Mouse (Mus musculus): ENCODE results near the gene Fam129b. TPM values are rescaled to one million over a fixed set of nuclear protein-coding genes. Genes with fewer than 3 reads are reported as not detected.

Gene Fam129b
- total RNA-seq, 2 experiments from 2014 or later = 20.0 to 21.0 TPM

DNA sequence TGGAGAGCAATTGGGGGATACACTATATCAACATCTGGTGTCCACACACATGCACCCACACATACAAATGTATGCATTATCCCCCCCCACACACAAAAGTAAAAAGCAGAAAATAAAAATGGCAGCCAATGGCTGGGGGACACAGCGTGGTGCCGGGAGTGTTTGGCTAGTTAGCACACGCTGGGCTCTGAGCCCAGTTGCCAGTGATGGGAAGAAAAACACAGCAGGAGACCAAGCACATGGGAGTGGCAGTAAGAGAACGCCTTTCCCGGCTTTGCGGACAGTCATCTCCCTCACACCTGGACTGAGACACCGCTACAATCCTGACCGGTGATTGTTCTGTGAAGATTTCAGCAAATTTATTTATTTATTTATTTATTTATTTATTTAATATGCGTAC, 95.3 kb downstream of the Fam129b start:
- no peak for DNase-seq (ENCODE audit: low spot score in 2 of 2)
- intact Hi-C loops (cut with DNase I) = no loop called here

DNA sequence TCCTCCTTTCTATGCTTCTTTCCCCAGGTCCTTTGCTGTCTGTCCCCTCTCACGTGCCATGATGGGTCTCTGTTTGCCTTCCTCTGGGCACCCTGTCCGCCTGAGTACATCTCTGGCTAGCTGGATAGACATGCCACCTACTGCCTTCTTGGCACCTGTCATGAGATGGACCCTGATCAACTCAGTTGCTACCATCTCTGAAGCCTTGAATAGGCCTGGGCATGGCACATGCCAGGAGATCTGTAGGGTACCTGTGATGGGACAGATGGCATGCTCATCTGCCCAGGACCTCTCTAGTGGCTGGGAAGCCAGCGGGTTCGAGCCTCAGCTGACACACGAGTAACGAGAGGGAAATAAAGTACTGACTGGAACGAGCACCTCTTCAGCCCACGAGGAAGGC, 98.3 kb downstream of the Fam129b start:
- no peak for DNase-seq (ENCODE audit: low spot score in 2 of 2)
- intact Hi-C loops (cut with DNase I) = no loop called here

Other genes starting within 250 kb of the Fam129b start
- 10 to 100 TPM; 30.7 to 34.5 TPM for gene Eng, start 229.5 kb upstream of the Fam129b start, total RNA-seq (2021)
- 10 to 100 TPM in 1 of 2 experiments, 1 to 10 TPM in 1; 9.5 to 10.1 TPM for gene Fpgs, start 172.0 kb upstream of the Fam129b start, total RNA-seq (2021)
- 100 to 1,000 TPM; 100 to 106 TPM for gene Cdk9, start 163.0 kb upstream of the Fam129b start, total RNA-seq (2021)
- 10 to 100 TPM; 31.1 to 35.6 TPM for gene Sh2d3c, start 155.1 kb upstream of the Fam129b start, total RNA-seq (2021)
- gene 6330409D20Rik, start 135.1 kb upstream of the Fam129b start, total RNA-seq (2021) = 1 to 10 TPM; 2.2 to 3.8 TPM
- 10 to 100 TPM; 27.6 to 30.4 TPM for gene Tor2a, start 118.9 kb upstream of the Fam129b start, total RNA-seq (2021)
- under 1 TPM; 0.23 to 0.35 TPM for gene Ttc16, start 100.5 kb upstream of the Fam129b start, total RNA-seq (2021)
- gene Ptrh1, start 100.3 kb upstream of the Fam129b start, total RNA-seq (2021) = 1 to 10 TPM; 6.1 to 7.6 TPM
- under 1 TPM in 1 of 2 experiments, not detected in 1; 0.33 TPM for gene Cfap157, start 91.7 kb upstream of the Fam129b start, total RNA-seq (2021)
- 1,000 to 10,000 TPM; 1,032 to 1,038 TPM for gene Stxbp1, start 28.9 kb upstream of the Fam129b start, total RNA-seq (2021)
- gene Rpl12, start 85.4 kb downstream of the Fam129b start, total RNA-seq (2021) = 100 to 1,000 TPM; 117 to 120 TPM
- 10 to 100 TPM; 31.1 to 40.6 TPM for gene Lrsam1, start 85.5 kb downstream of the Fam129b start, total RNA-seq (2021)
- gene Slc2a8, start 106.0 kb downstream of the Fam129b start, total RNA-seq (2021) = 10 to 100 TPM; 25.0 to 27.4 TPM

Measured in left cerebral cortex, postnatal 14 days (tissue).